Mouse (Mus musculus) midbrain, embryonic 16.5 days (tissue): ENCODE results near the gene Sidt1. TPM values are rescaled to one million over a fixed set of nuclear protein-coding genes. Genes with fewer than 3 reads are reported as not detected.

ENCODE experiments used
- ATAC-seq: fragments of 200-750 bp; cut with Nextera tagmentation; 2 replicates; pipeline ENCODE4 v1.8.0; 2017; ENCODE audit warnings: moderate TSS enrichment
- H3K27ac ChIP-seq: fragments of 300-500 bp; sonication (generic); 2 replicates; pipeline ENCODE4 v1.5.1; 2014; ENCODE audit warnings: mild to moderate bottlenecking, low read length, mixed read lengths
- H3K27me3 ChIP-seq: fragments of 300-500 bp; sonication (generic); 2 replicates; pipeline ENCODE4 v1.6.1; 2014; ENCODE audit warnings: low read depth, low read length, mixed read lengths; ENCODE audit not compliant: control insufficient read depth, insufficient read depth
- H3K36me3 ChIP-seq: fragments of 300-500 bp; sonication (generic); 2 replicates; pipeline ENCODE4 v1.6.1; 2014; ENCODE audit warnings: mild to moderate bottlenecking, low read length, moderate library complexity, mixed read lengths; ENCODE audit not compliant: control insufficient read depth, insufficient read depth
- H3K4me1 ChIP-seq: fragments of 300-500 bp; sonication (generic); 2 replicates; pipeline ENCODE4 v1.6.1; 2014; ENCODE audit warnings: mild to moderate bottlenecking, low read length, mixed read lengths; ENCODE audit not compliant: control insufficient read depth, insufficient read depth
- H3K4me2 ChIP-seq: fragments of 300-500 bp; sonication (generic); 2 replicates; pipeline ENCODE4 v1.6.1; 2014; ENCODE audit warnings: mild to moderate bottlenecking, low read length, mixed read lengths
- H3K4me3 ChIP-seq: fragments of 300-500 bp; sonication (generic); 2 replicates; pipeline ENCODE4 v1.5.1; 2014; ENCODE audit warnings: low read depth, mild to moderate bottlenecking, low read length, moderate library complexity, mixed read lengths
- H3K9ac ChIP-seq: fragments of 300-500 bp; sonication (generic); 2 replicates; pipeline ENCODE4 v1.6.1; 2014; ENCODE audit warnings: low read depth, low read length, mixed read lengths
- H3K9me3 ChIP-seq: fragments of 300-500 bp; sonication (generic); replicated peaks from 2 replicates; pipeline ENCODE4 v1.6.1; 2014; ENCODE audit warnings: mild to moderate bottlenecking, low read length, mixed read lengths; ENCODE audit not compliant: control insufficient read depth, poor library complexity, severe bottlenecking
- WGBS: fragments of 180-500 bp; shearing (Covaris S2); extraction: QIAGEN DNeasy Blood & Tissue Kit; methylation state at CpG from one replicate; pipeline ENCODE4 v1.1.7; 2014; 5-methylcytosine and 5-hydroxymethylcytosine counted together
- polyA plus RNA-seq: library from polyadenylated mRNA; unstranded; fragments of >200 nt; fragmentation: Nextera tagmentation; extraction: Ambion mirVana; gene quantifications from 2 replicates; pipeline ENCODE4 v1.2.1, GENCODE M21; 2015

Sidt1 gene
- polyA plus RNA-seq, 1 experiment from 2014 or later: 11.9 TPM

GRCm38 (mm10) chr16:44289004-44289648 lies 43.9 kb downstream of the Sidt1 start:
- Histone ChIP-seq H3K9me3 (no peaks in the 10 kb centered on the region), H3K36me3 (no peaks in the 10 kb centered on the region), H3K4me3 (no peak overlapping the region), H3K4me2 (no peak overlapping the region), H3K9ac (no peak overlapping the region), H3K4me1 (no peaks in the 10 kb centered on the region), H3K27ac (no peak overlapping the region), H3K27me3 (no peaks in the 10 kb centered on the region)
- no peak for ATAC-seq
- 77% methylated on average over 4 of the region's 4 CpGs for WGBS

- WGBS: 61% methylated on average over 7 of the region's 7 CpGs
Observed at GRCm38 (mm10) chr16:44287356-44287950, 45.5 kb downstream of the Sidt1 start.

GRCm38 (mm10) chr16:44282614-44283325 lies 50.2 kb downstream of the Sidt1 start:
- no peaks in the 10 kb centered on the region for H3K27me3 ChIP-seq
- H3K4me1 ChIP-seq: no peaks in the 10 kb centered on the region
- 77% methylated on average over 5 of the region's 5 CpGs for WGBS
- ATAC-seq: no peak
- H3K4me3 ChIP-seq: no peak overlapping the region
- H3K9ac ChIP-seq: no peak overlapping the region
- no peak overlapping the region for H3K4me2 ChIP-seq
- no peaks in the 10 kb centered on the region for H3K9me3 ChIP-seq
- no peaks in the 10 kb centered on the region for H3K36me3 ChIP-seq
- no peak overlapping the region for H3K27ac ChIP-seq

More at GRCm38 (mm10) chr16:44287356-44287950, 45.5 kb downstream of the Sidt1 start:
- Histone ChIP-seq H3K4me1 (no peaks in the 10 kb centered on the region), H3K27me3 (no peaks in the 10 kb centered on the region), H3K36me3 (no peaks in the 10 kb centered on the region), H3K4me2 (no peak overlapping the region), H3K27ac (no peak overlapping the region), H3K9me3 (no peaks in the 10 kb centered on the region), H3K9ac (no peak overlapping the region), H3K4me3 (no peak overlapping the region)
- no peak for ATAC-seq

DNA sequence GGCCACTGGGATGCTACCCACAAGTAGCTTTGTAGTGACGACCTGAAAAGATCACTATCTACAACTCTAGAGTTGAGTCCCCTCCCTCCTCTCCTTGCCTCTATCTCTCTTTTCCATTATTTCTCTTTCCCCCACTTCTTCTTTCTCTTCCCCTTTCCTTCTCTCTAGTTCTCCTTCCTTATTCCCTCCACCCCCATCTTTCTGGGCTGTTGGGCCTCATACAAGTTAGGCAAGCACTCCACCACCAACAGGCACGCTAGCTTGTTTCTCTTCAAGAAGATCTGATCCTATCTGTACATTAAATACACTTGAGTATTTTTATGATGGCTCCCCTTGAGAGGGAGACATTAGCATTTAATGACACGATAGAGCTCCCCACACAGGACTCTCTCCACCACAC lies 51.0 kb downstream of the Sidt1 start:
- no peaks in the 10 kb centered on the region for H3K36me3 ChIP-seq
- H3K4me2 ChIP-seq: no peak overlapping the region
- WGBS: 80% methylated on average over 3 of the region's 3 CpGs
- no peaks in the 10 kb centered on the region for H3K27me3 ChIP-seq
- H3K4me1 ChIP-seq: no peaks in the 10 kb centered on the region
- no peak for ATAC-seq
- no peak overlapping the region for H3K27ac ChIP-seq
- no peak overlapping the region for H3K4me3 ChIP-seq
- no peaks in the 10 kb centered on the region for H3K9me3 ChIP-seq
- H3K9ac ChIP-seq: no peak overlapping the region

DNA sequence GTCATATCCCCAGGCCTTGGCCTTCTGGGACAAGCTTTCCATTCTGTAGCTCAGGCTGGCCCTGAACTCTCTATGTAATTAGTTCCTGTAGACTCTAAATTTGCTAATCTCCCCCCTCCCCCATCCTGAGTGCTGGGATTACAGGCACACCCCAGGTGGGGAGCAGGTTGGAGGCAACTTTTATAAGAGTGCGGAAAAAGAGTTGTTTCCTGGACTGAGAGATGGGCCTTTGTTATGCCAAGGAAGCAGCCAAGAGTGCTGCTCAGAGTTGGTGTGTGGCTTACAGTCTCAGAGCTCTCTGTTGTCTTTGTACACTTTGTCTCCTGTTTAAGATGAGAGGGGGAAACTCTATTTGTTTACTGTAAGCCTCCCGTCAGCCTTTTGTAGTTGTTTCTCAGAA lies 52.2 kb downstream of the Sidt1 start:
- H3K36me3 ChIP-seq: no peaks in the 10 kb centered on the region
- H3K9me3 ChIP-seq: no peaks in the 10 kb centered on the region
- no peak overlapping the region for H3K9ac ChIP-seq
- no peak for ATAC-seq
- no peak overlapping the region for H3K27ac ChIP-seq
- no peaks in the 10 kb centered on the region for H3K27me3 ChIP-seq
- H3K4me3 ChIP-seq: no peak overlapping the region
- 58% methylated on average over 2 of the region's 2 CpGs for WGBS
- no peaks in the 10 kb centered on the region for H3K4me1 ChIP-seq
- H3K4me2 ChIP-seq: no peak overlapping the region

DNA sequence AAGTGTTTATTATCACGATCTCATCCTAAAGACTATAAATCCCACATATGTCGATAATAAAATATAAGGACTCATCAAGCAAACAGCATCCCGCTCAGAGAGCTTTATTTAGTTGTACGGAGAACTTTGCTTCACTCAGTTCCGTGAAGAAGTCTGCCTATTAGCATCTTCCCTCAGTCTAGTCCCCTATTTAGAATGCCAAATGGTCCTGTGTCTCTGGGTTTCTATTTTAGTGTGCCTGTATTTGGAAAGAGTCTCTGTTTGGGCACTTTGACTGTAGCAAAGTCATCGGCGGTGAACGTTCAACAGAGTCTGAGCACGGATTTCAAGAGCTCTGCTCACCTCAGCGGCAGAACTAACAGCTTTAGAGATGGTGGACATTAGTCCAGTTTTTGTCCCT lies 55.8 kb downstream of the Sidt1 start:
- Histone ChIP-seq H3K4me2 (no peak overlapping the region), H3K4me3 (no peak overlapping the region), H3K36me3 (no peaks in the 10 kb centered on the region), H3K27me3 (no peaks in the 10 kb centered on the region), H3K27ac (no peak overlapping the region), H3K4me1 (no peaks in the 10 kb centered on the region), H3K9me3 (no peaks in the 10 kb centered on the region), H3K9ac (no peak overlapping the region)
- 95% methylated on average over 10 of the region's 10 CpGs for WGBS
- ATAC-seq: no peak

DNA sequence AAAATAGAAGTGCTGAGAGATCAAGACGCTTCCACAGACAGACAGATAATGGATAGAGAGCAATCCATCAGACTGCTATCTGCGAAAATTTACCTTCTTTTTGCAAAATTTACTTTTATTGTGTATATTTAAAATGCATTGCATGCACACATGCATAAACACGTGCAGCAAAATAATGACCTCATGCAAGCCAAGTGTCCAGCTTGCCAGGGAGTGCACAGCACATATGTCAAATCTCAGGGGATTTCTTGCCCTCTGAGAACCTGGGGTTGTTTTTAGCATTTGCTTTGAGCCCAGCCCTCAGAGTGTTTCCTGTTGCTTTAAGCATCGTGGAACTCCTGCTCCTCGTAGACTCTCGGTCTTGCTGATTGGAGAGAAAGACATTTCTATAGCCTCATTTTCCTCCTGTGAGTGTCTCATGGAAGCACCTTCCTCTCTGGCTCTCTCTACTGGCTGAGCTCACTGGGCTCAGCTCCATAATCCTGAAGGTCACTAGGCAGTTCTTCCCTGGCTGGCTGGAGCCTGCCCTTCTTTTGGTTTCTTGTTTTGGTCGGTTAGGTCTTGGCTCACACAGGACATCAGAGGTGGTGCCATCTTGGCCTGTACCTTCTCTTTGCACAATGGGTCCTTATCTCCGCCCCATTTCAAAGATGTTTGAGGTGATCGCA lies 61.5 kb downstream of the Sidt1 start:
- WGBS: 79% methylated on average over 9 of the region's 9 CpGs
- Histone ChIP-seq H3K9me3 (no peaks in the 10 kb centered on the region), H3K27ac (no peak overlapping the region), H3K27me3 (no peaks in the 10 kb centered on the region), H3K4me3 (no peak overlapping the region), H3K9ac (no peak overlapping the region), H3K4me1 (no peaks in the 10 kb centered on the region), H3K4me2 (no peak overlapping the region), H3K36me3 (no peaks in the 10 kb centered on the region)
- ATAC-seq: no peak

DNA sequence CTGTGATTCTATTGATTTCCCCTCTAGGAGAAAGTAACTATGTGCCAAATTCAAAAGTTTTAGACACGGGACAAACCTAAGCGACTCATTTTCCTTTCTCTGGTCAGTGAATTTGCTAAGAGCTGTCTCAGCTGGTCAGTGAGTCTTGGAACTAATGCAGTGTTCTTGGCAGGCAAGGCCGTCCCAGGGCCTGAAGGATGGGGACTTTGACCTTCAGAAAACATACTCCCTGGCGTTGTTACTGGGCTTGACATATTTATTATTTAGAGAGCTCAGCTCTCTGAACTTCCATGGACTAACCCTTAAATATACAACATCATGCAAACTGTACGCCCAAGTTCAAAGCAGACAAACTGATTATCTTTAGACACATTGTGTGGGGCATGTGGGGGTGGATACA lies 62.4 kb downstream of the Sidt1 start:
- 83% methylated on average over 5 of the region's 5 CpGs for WGBS
- no peak for ATAC-seq
- no peak overlapping the region for H3K4me2 ChIP-seq

DNA sequence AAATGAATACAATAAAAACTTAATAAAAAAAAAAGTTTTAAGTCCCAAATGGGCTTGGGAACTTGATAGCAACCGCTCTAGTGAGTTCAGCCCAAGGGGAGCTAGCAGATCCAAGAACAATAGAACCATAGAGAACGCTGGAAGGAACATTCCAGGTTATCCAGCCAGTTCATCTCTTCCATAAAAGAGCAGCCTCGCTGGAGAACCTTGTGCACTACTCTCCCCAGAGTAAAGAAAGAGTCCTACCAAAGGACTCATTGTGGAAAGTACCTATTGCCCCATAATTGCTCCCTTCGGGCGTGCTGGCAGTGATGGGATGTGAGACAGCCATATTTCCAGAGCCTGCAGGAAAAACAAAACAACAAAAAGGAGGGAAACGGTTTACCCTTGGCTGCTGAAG lies 63.4 kb downstream of the Sidt1 start:
- Histone ChIP-seq H3K4me2 (no peak overlapping the region), H3K27me3 (no peaks in the 10 kb centered on the region), H3K9ac (no peak overlapping the region), H3K27ac (no peak overlapping the region), H3K9me3 (no peaks in the 10 kb centered on the region), H3K4me1 (no peaks in the 10 kb centered on the region), H3K36me3 (no peaks in the 10 kb centered on the region), H3K4me3 (no peak overlapping the region)
- no peak for ATAC-seq
- 80% methylated on average over 6 of the region's 6 CpGs for WGBS

More for the DNA sequence above, 62.4 kb downstream of the Sidt1 start:
- no peak overlapping the region for H3K4me3 ChIP-seq
- H3K9me3 ChIP-seq: no peaks in the 10 kb centered on the region
- H3K9ac ChIP-seq: no peak overlapping the region
- H3K27me3 ChIP-seq: no peaks in the 10 kb centered on the region
- H3K27ac ChIP-seq: no peak overlapping the region
- no peaks in the 10 kb centered on the region for H3K36me3 ChIP-seq
- H3K4me1 ChIP-seq: no peaks in the 10 kb centered on the region
